Mouse (Mus musculus) common myeloid progenitor, adult 5-6 weeks (primary cell): ENCODE measurements around the gene Eddm3b. TPM values are rescaled to one million over a fixed set of nuclear protein-coding genes. Genes with fewer than 3 reads are reported as not detected.
A peak's percentile ranks its signal among the peaks of the same experiment; 100 is the strongest.

Source experiments
- ATAC-seq: replicated peaks from 2 replicates; pipeline ENCODE4 v1.8.0; 2016; ENCODE audit warnings: low read depth, mild to moderate bottlenecking, moderate TSS enrichment, inconsistent platforms; ENCODE audit not compliant: poor library complexity, severe bottlenecking
- total RNA-seq: library from RNA; stranded (forward); fragments of 200-1000, 187-1606 nt; gene quantifications from 2 replicates; pipeline ENCODE4 v1.2.3, GENCODE M21; 2017

The Eddm3b gene
- total RNA-seq: not detected in 2 replicates

DNA sequence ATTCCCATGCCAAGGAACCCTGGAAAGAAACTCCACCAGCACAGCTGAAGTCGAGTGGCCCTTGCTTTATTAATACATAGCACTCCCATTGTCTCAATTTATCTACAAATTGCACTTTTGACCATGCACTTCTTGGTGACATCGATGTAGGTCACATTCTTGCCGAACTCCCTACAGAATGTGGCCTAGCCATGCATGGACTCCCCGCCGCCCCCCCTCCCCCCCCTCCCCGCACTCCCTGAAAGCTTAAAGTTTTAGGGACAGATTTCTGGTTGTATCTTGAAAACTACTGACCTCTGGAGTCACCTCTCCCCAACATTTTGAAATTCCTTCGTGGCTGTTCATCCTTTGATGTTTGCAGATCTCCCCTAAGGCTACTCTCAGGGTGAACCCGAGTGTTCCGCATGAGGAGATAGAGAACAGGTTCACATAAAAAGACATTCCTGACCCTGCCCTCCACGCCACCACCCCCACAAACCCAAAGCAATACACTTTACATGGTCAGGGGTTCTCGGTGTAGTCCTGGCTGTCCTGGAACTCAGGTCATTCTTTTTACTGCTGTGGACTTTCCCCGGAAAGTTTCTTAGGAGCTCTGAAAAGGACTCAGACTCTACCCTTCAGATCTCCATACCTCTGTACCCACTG lies at the start of gene Eddm3b:
Eddm3b (plus strand) TSS at position 511 of the 645 bp plus-strand sequence.
- no peak for ATAC-seq

DNA sequence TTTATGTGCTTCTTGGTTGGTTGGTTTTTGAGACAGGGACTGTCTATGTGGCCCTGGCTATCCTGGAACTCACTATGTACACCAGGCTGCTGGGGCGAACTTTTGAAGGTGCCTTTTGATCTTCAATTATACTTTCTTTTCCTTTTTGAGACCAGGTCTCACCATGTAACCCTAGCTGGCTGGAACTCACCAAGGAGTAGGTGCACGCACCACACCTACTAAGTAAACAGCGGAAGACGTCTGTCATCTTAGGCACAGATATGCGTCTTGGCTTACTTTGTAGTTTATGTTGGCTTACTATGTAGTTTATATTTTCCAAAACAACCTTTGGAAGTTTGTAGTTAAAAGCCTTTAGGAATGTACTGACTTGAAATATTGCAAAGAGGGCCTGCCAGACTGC lies 45.3 kb upstream of the Eddm3b start:
- ATAC-seq: no peak

GRCm38 (mm10) chr14:51069617-51070016 lies 44.6 kb upstream of the Eddm3b start:
- ATAC-seq: no peak; the same call in 1 of the 2 replicates

GRCm38 (mm10) chr14:51074335-51074734 lies 39.9 kb upstream of the Eddm3b start, which contains the start of gene Olfr750:
Gene Olfr750, minus strand, starts transcription at chr14:51074435.
- ATAC-seq: no peak

DNA sequence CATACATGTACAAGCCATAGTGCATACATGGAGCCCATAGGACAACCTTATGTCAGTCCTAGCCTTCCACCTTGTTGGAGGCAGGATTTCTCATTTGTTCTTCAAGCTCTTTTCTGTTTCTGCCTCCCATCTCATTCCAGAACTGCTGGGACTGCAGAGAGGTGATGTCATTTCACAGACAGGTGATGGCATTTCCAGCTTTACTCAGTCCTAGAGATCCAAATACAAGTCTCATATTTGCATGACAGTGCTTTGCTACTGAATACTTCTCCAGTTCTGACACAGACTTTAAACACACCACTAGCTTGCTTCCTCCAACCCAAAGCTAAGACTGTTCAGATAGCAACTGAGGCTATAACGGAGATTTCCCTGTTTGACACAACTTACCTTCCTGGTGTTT lies 35.0 kb upstream of the Eddm3b start:
- ATAC-seq: no peak

DNA sequence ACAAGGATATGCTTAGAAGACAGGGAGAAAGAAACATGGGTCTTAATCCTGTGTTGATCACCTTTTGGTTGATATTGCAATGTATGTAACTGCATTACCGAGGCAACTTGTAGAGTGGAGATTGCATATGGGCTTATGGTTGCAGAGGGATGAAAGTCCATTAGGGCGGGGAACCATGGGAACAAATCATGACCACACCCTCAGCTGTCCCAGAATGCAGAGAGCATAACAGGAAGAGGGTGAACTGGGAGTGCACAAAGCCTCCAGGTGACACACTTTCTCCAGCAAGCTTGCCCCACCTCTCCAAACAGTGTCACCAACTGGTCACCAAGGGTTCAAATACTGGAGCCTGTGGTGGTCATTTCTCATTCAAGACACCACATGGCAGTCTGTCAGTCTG lies 33.2 kb upstream of the Eddm3b start:
- no peak for ATAC-seq

DNA sequence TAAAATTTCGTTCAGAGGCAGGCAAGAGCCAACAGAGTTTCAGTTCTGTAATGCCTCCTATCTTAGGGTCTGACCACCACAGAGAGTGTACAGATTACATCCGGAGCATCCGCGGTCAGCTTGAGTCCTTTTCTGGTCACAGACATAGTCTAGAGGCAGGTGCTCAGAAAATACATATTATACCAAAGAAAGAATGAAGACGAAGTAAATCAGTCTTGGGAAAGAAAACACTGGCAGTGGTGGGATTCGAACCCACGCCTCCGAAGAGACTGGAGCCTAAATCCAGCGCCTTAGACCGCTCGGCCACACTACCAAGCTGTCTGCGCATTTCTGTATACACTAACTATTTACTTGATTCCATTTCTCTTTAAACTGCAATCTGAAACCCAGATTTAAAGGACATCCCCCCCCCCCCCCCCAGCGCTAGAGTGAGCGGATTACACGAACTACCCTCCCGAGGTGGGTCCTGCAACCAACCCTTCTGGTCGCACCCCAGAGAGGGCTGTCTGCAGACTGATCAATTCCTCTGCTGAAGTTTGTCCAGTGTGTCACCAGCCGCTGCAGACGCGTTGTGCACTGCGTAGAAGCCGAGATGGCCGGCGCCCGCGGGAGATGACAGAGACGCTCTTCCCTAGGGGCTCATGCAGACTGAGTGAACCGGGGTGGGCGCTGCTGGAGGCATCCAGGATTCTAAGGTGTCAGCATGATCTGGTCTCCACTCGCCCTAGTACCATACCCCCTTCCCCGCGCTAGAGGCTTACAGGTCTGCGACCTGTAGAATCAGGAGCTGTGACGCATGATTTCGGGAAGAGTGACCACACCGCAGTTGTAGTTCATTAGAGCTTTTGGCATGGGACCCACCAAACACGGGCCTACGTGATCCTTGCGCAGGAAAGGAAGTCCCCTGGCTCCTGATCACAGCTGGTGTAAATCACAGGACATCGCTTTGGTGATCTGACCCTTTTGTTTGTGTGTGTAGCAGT lies 31.3 kb upstream of the Eddm3b start:
- ATAC-seq: peak; percentile 72

DNA sequence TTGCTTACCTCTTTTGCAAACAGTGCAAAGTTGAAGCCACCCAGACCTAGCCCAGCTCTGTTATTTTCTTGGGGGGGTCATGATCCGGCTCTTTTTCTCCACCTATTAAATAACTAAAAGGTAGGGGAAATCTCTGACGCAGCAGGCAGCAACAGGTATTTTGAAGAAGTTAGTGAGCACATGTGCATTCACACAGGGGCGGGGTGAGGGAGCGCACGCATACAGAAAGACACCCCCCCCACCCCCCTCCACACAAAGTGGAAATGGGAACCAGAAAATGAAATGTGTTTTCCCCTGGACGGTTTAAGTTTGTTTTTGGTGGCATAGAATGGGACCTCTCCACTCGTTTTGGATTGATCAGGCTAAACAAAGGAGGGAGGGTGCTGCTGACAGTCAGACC lies 30.4 kb upstream of the Eddm3b start:
- 0 out of 2 replicates have a peak, but pooled peaks have one; percentile 8 for ATAC-seq

GRCm38 (mm10) chr14:51085086-51085485 lies 29.1 kb upstream of the Eddm3b start:
- no peak for ATAC-seq

- no peak for ATAC-seq
Measured at GRCm38 (mm10) chr14:51085911-51086310, 28.3 kb upstream of the Eddm3b start.

DNA sequence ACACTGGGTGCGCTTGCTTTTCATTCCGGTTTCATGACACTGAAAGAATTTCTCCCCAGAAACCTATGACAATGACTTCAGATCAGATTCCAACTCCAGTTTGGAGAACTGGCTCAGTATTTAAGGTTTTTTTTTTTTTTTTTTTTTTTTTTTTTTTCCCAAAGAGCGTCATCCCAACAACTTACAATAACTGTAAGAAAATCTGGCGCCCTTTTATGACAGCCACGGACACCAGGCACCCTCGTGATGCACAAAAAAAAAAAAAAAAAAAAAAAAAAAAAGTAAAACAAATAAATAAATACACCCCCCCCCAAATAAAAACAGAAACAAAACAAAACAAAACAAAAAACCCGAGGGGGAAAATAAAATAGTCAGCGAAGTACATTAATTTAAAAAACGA lies 26.5 kb upstream of the Eddm3b start:
- ATAC-seq: no peak

- peak; percentile 14 for ATAC-seq
Measured at GRCm38 (mm10) chr14:51088166-51088969, 25.9 kb upstream of the Eddm3b start.

- ATAC-seq: peak; percentile 70
Measured at GRCm38 (mm10) chr14:51088970-51089673, 25.1 kb upstream of the Eddm3b start.

DNA sequence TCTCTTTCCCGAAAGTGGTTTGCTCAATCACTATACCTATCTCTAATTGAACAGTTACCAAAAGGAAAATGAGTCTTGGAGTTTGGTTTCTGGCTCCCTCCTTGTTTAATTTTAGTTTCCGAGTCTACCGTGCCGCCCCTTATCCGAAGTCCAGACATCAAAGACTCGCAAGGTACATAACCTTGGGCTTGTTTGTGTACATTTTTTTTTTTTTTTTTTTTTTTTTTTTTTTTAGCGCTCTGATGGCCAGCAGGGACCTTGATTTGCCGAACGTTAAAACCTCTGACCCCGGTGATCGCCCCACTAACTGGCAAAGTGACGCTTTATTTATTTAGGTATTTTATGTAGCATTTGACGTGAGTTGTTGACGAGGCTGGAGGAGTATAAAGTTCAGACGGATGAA lies 24.6 kb upstream of the Eddm3b start:
- no peak for ATAC-seq

- ATAC-seq: peak; percentile 12; the same call in 1 of the 2 replicates
Measured at GRCm38 (mm10) chr14:51090077-51090781, 24.0 kb upstream of the Eddm3b start.

GRCm38 (mm10) chr14:51090921-51091900 lies 23.0 kb upstream of the Eddm3b start, which contains the start of the genes Rnase4 and Ang:
Gene Rnase4, plus strand, starts transcription at chr14:51091077.
Gene Ang, plus strand, starts transcription at chr14:51091150.
- ATAC-seq: no peak

DNA sequence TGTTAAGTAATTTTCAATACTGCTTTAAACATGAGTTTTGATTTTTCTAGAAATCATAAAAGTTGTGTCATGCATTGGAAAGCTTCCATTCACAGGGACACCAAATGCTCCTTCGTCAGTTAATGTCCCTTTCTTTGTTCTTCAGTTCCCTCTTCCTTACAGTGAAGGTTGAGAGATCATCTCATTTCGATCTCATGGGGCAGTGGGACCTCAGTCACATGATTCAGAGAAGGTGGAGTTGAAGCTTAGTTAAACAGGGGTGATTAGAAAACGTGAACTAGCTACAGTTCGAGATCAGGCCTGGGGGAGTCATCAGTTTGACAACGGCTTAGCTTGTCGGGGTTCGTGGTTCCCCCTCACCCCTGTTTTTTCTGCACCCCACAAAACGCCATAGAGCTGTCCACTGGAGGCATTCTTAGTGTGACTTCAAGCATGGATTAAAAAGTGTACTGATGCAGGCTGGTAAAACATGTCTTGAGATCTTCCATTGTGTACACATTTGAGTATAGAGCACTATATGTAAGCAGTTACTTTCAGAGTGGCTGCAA lies 22.1 kb upstream of the Eddm3b start:
- no peak for ATAC-seq
